Mouse (Mus musculus) MEL (cell line): Measurements from ENCODE around the gene Tsc2.

Experiments
- CHD1 ChIP-seq: IDR thresholded peaks from 2 replicates; pipeline ENCODE4 v1.6.1; 2012; ENCODE audit warnings: low read depth, mild to moderate bottlenecking, inconsistent platforms, low read length, improper control_type of control experiment
- CHD2 ChIP-seq: IDR thresholded peaks from 2 replicates; pipeline ENCODE4 v1.6.1; 2011; ENCODE audit warnings: low read length, improper control_type of control experiment
- CTCF ChIP-seq, 3 experiments: IDR thresholded peaks in 2 of 3; conservative IDR thresholded peaks in 1 of 3; 2 replicates each; pipeline ENCODE4 v1.5.1; 2011 to 2012; ENCODE audit warnings: low read length in 3 of 3, low read depth in 2 of 3, mild to moderate bottlenecking in 2 of 3, improper control_type of control experiment in 1 of 3, inconsistent platforms in 1 of 3, mixed read lengths in 1 of 3, moderate library complexity in 1 of 3; ENCODE audit not compliant: control insufficient read depth in 1 of 3, insufficient read depth in 1 of 3, poor library complexity in 1 of 3, severe bottlenecking in 1 of 3
- EP300 ChIP-seq, 2 experiments: IDR thresholded peaks; 2 replicates each; pipeline ENCODE4 v1.6.1; 2011; ENCODE audit warnings: improper control_type of control experiment in 2 of 2, low read length in 2 of 2, low read depth in 1 of 2, mild to moderate bottlenecking in 1 of 2
- ETS1 ChIP-seq: IDR thresholded peaks from 2 replicates; pipeline ENCODE4 v1.6.1; 2012; ENCODE audit warnings: low read depth, mild to moderate bottlenecking, inconsistent platforms, low read length, improper control_type of control experiment, moderate library complexity
- KAT2A ChIP-seq: conservative IDR thresholded peaks from 2 replicates; pipeline ENCODE4 v1.6.1; 2012; ENCODE audit warnings: low read depth, low read length, improper control_type of control experiment, inconsistent platforms
- MAFK ChIP-seq: IDR thresholded peaks from 2 replicates; pipeline ENCODE4 v1.6.1; 2011; ENCODE audit warnings: low read depth, mild to moderate bottlenecking, low read length, improper control_type of control experiment, borderline replicate concordance
- MEF2A ChIP-seq: IDR thresholded peaks from 2 replicates; pipeline ENCODE4 v1.6.1; 2014; ENCODE audit warnings: low read depth, mild to moderate bottlenecking, inconsistent platforms, low read length, improper control_type of control experiment; ENCODE audit not compliant: poor library complexity, insufficient replicate concordance, severe bottlenecking; ENCODE audit errors: extremely low read depth
- MYB ChIP-seq: IDR thresholded peaks from 2 replicates; pipeline ENCODE4 v1.6.1; 2011; ENCODE audit warnings: mild to moderate bottlenecking, low read depth, low read length, improper control_type of control experiment
- NRF1 ChIP-seq: IDR thresholded peaks from 2 replicates; pipeline ENCODE4 v1.6.1; 2014; ENCODE audit warnings: low read depth, mild to moderate bottlenecking, inconsistent platforms, low read length, improper control_type of control experiment, moderate library complexity; ENCODE audit not compliant: poor library complexity, insufficient read depth, severe bottlenecking
- POLR2A ChIP-seq, 2 experiments: IDR thresholded peaks; 2 replicates each; pipeline ENCODE4 v1.6.1; 2011 to 2012; ENCODE audit warnings: low read length in 2 of 2, mild to moderate bottlenecking in 2 of 2, control low read depth in 1 of 2, improper control_type of control experiment in 1 of 2, low read depth in 1 of 2, moderate library complexity in 1 of 2; ENCODE audit not compliant: control insufficient read depth in 1 of 2, insufficient read depth in 1 of 2, poor library complexity in 1 of 2
- SIN3A ChIP-seq: IDR thresholded peaks from 2 replicates; pipeline ENCODE4 v1.6.1; 2012; ENCODE audit warnings: low read length, improper control_type of control experiment, inconsistent platforms
- USF1 ChIP-seq: IDR thresholded peaks from 2 replicates; pipeline ENCODE4 v1.6.1; 2014; ENCODE audit warnings: low read depth, mild to moderate bottlenecking, inconsistent platforms, low read length, improper control_type of control experiment, moderate library complexity
- ZC3H11A ChIP-seq: IDR thresholded peaks from 2 replicates; pipeline ENCODE4 v1.6.1; 2012; ENCODE audit warnings: low read depth, mild to moderate bottlenecking, inconsistent platforms, low read length, improper control_type of control experiment

GRCm38 (mm10) chr17:24635024-24635423 lies 2.6 kb upstream of the Tsc2 start:
- no peak for TF ChIP-seq EP300 (IDR thresholded peaks at IDR 0.05; ENCODE audit: low read depth in 1 of 2, low read length in 2 of 2)
- TF ChIP-seq POLR2A (IDR thresholded peaks at IDR 0.05; ENCODE audit: control insufficient read depth in 1 of 2, insufficient read depth in 1 of 2, low read depth in 1 of 2, low read length in 2 of 2, poor library complexity in 1 of 2), result no peak
- no peak for TF ChIP-seq CTCF (IDR thresholded peaks at IDR 0.05 in 2 of 3, conservative IDR thresholded peaks at IDR 0.05 in 1 of 3; ENCODE audit: control insufficient read depth in 1 of 3, insufficient read depth in 1 of 3, low read depth in 2 of 3, low read length in 3 of 3, poor library complexity in 1 of 3, severe bottlenecking in 1 of 3)
- no peak for TF ChIP-seq MAFK
- no peak for TF ChIP-seq SIN3A
- TF ChIP-seq KAT2A, result no peak
- no peak for TF ChIP-seq ETS1
- 0 out of 2 replicates have a peak, but pooled peaks have one; percentile 15 for TF ChIP-seq MEF2A
- TF ChIP-seq CHD2, result no peak
- TF ChIP-seq CHD1, result no peak
- TF ChIP-seq MYB, result no peak
- TF ChIP-seq ZC3H11A, result no peak
- TF ChIP-seq NRF1, result no peak
- no peak for TF ChIP-seq USF1
